In the genomic region with DNA sequence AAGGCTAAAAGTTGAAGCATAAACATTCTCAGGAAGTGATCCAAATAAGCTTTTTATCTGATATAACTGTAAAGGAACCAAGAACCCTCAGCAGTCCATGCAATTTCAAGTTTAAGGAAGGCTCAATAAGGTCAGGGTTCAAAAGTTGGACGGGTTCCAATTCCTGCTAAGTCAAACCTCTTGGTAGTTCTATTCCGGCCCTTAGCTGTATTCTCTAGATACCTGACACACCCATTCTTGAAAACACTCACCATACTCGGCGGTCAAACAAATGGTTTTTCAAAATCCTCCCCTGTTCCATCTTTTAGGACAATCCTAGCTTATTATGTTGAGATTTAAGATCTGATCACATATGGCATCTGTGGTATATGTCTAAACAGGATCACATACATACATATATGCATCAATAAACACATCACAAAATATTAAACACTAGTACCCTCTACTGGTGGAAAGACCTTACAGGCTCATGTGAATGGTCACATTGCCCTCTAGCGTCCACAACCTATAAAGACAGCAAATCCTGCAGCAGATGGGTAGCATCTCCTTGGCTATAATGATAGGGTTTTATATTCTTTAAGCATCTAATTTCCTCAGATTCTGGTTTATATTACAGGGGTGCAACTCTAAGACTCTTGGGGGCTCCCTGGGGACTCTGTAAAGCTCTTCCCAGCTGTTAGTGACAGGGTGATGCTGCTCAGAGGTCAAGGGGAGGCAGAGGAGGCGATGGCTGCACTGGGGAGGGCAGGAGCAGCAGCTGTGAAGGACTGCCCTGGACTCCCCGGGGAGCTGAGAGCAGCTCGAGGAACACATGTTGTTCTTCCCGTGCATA, we compare ENCODE assay signal across 9 mouse cellular contexts. TPM values are rescaled to one million over a fixed set of nuclear protein-coding genes. Genes with fewer than 3 reads are reported as not detected.
DNase-seq lines count a peak whose midpoint lies in the region; ATAC-seq and TF ChIP-seq lines count a peak whose summit lies in the region.
"Had no signal": no experiment of that assay in that cellular context is flagged by ENCODE, and none has a peak within 500 bp of the region (broad histone marks: within the 10 kb centered on the region; RNA-seq: fewer than 3 reads in every experiment).

No protein-coding gene starts in this region.

- H3K27me3 ChIP-seq in forebrain, embryonic 12.5 days = no peaks in the 10 kb centered on the region
- no peaks in the 10 kb centered on the region for H3K27me3 ChIP-seq in hindbrain, embryonic 12.5 days
- H3K27me3 ChIP-seq in lung, embryonic 16.5 days (ENCODE audit: control insufficient read depth, insufficient read depth, low read depth, low read length) = no peaks in the 10 kb centered on the region

- no peaks in the 10 kb centered on the region for H3K4me1 ChIP-seq in ES-E14 (ENCODE audit: control insufficient read depth in 2 of 2, insufficient read depth in 2 of 2, low read length in 2 of 2, poor library complexity in 1 of 2)
- peaks cover 7% of the 10 kb centered on the region; the same call in 1 of the 2 replicates for H3K4me1 ChIP-seq in forebrain, embryonic 12.5 days
- H3K4me1 ChIP-seq in hindbrain, embryonic 12.5 days = peaks cover 7% of the 10 kb centered on the region
- peaks cover 6% of the 10 kb centered on the region; the same call in 1 of the 2 replicates for H3K4me1 ChIP-seq in lung, embryonic 16.5 days (replicated peaks; ENCODE audit: control insufficient read depth, insufficient read depth, low read length)

- H3K4me3 ChIP-seq in ES-E14 (ENCODE audit: insufficient read depth in 1 of 2, low read depth in 1 of 2, low read length in 2 of 2, poor library complexity in 1 of 2, severe bottlenecking in 1 of 2) = no peak overlapping the region
- no peak overlapping the region for H3K4me3 ChIP-seq in forebrain, embryonic 12.5 days (replicated peaks)
- no peak overlapping the region for H3K4me3 ChIP-seq in hindbrain, embryonic 12.5 days
- no peak overlapping the region for H3K4me3 ChIP-seq in lung, embryonic 16.5 days (ENCODE audit: low read length)

- in situ Hi-C loops in ES-E14 (cut with MboI; ENCODE audit: low sequenced_read_pairs in 2 of 2, unreplicated experiment in 2 of 2) = loop anchor here (5.0 to 10.0 kb wide), 2 partner anchors 349 to 352 kb away; no protein-coding TSS in a partner anchor

- peak; percentile 79 for ATAC-seq in forebrain, embryonic 12.5 days (ENCODE audit: low FRiP score)
- peak; percentile 92 for ATAC-seq in hindbrain, embryonic 12.5 days (ENCODE audit: low FRiP score)
- ATAC-seq in lung, embryonic 16.5 days (ENCODE audit: low read depth) = peak; percentile 79

- no peak overlapping the region for H3K4me2 ChIP-seq in forebrain, embryonic 12.5 days
- H3K4me2 ChIP-seq in hindbrain, embryonic 12.5 days (replicated peaks) = no peak overlapping the region
- H3K4me2 ChIP-seq in lung, embryonic 16.5 days (ENCODE audit: low read depth, low read length) = no peak overlapping the region

- H3K9ac ChIP-seq in ES-E14 (ENCODE audit: insufficient read depth, low read depth, low read length, poor library complexity, severe bottlenecking) = no peak overlapping the region
- no peak overlapping the region for H3K9ac ChIP-seq in forebrain, embryonic 12.5 days
- no peak overlapping the region; the same call in 1 of the 2 replicates for H3K9ac ChIP-seq in hindbrain, embryonic 12.5 days
- no peak overlapping the region for H3K9ac ChIP-seq in lung, embryonic 16.5 days (ENCODE audit: low read length)

- peak; percentile 54 for DNase-seq in ES-E14 (ENCODE audit: low read depth, low spot score)
- peak; percentile 75 for DNase-seq in c-Kit-positive CD71-positive TER-119-negative erythroid progenitor cells, embryonic 14.5 days (ENCODE audit: low read depth)
- peak; percentile 65 for DNase-seq in layer of hippocampus, adult 9-11 months
- DNase-seq in ovary, adult 18-20 months (ENCODE audit: low spot score) = peak; percentile 22
- peak; percentile 34 for DNase-seq in testis, postnatal 14 days (ENCODE audit: low spot score)

- H3K36me3 ChIP-seq in ES-E14 (ENCODE audit: control insufficient read depth, insufficient read depth, low read length, poor library complexity, severe bottlenecking) = peaks cover 2% of the 10 kb centered on the region; the same call in 1 of the 2 replicates
- peaks cover 15% of the 10 kb centered on the region for H3K36me3 ChIP-seq in forebrain, embryonic 12.5 days (replicated peaks)
- peaks cover 15% of the 10 kb centered on the region for H3K36me3 ChIP-seq in hindbrain, embryonic 12.5 days
- peaks cover 15% of the 10 kb centered on the region for H3K36me3 ChIP-seq in lung, embryonic 16.5 days (ENCODE audit: control insufficient read depth, insufficient read depth, low read length)

- WGBS in forebrain, embryonic 12.5 days = 51% methylated on average over 9 of the region's 9 CpGs
- WGBS in hindbrain, embryonic 12.5 days = 42% methylated on average over 9 of the region's 9 CpGs
- 31% methylated on average over 9 of the region's 9 CpGs for WGBS in lung, embryonic 16.5 days

- no peak overlapping the region for H3K27ac ChIP-seq in ES-E14 (ENCODE audit: insufficient read depth, low read depth, low read length, poor library complexity, severe bottlenecking)
- no peak overlapping the region for H3K27ac ChIP-seq in forebrain, embryonic 12.5 days
- peak overlapping the region; percentile 44; the same call in 1 of the 2 replicates for H3K27ac ChIP-seq in hindbrain, embryonic 12.5 days
- H3K27ac ChIP-seq in lung, embryonic 16.5 days (ENCODE audit: low read length) = no peak overlapping the region

- H3K9me3 ChIP-seq in ES-E14 (ENCODE audit: control insufficient read depth, insufficient read depth, low read depth, low read length) = no peaks in the 10 kb centered on the region
- H3K9me3 ChIP-seq in forebrain, embryonic 12.5 days = no peaks in the 10 kb centered on the region
- H3K9me3 ChIP-seq in hindbrain, embryonic 12.5 days (replicated peaks) = no peaks in the 10 kb centered on the region
- H3K9me3 ChIP-seq in lung, embryonic 16.5 days (ENCODE audit: control insufficient read depth, low read length) = no peaks in the 10 kb centered on the region

TF ChIP-seq in ES-E14, 5 proteins besides CTCF, POLR2A, EP300 and RAD21:
- TF ChIP-seq MAFK (IDR thresholded peaks at IDR 0.05; ENCODE audit: insufficient read depth, low read depth, low read length) (no peak), ZNF384 (IDR thresholded peaks at IDR 0.05; ENCODE audit: low read depth, low read length) (no peak), ZC3H11A (IDR thresholded peaks at IDR 0.05; ENCODE audit: borderline replicate concordance, low read depth, low read length) (peak; percentile 98), CHD2 (IDR thresholded peaks at IDR 0.05; ENCODE audit: low read depth, low read length) (no peak), HCFC1 (IDR thresholded peaks at IDR 0.05; ENCODE audit: borderline replicate concordance, insufficient read depth, low read length) (no peak)

RNA-seq across cellular contexts. Expression of a gene that starts 14.2 kb away (rescaled TPM):
- 249 and 298 TPM in 2 replicates for total RNA-seq in ES-E14 (2012; rRNA removed)
- 289 and 296 TPM in 2 replicates for polyA plus RNA-seq in forebrain, embryonic 12.5 days (2016; fragmentation: Nextera tagmentation; extraction: Ambion mirVana)
- 390 and 391 TPM in 2 replicates for polyA plus RNA-seq in hindbrain, embryonic 12.5 days (2016; fragmentation: Nextera tagmentation; extraction: Ambion mirVana)
- 496 and 538 TPM in 2 replicates for polyA plus RNA-seq in lung, embryonic 16.5 days (2015; fragmentation: Nextera tagmentation; extraction: Ambion mirVana)

RNA-seq across cellular contexts. Expression of a gene that starts 14.9 kb away (rescaled TPM):
- 4.9 and 7.1 TPM in 2 replicates for total RNA-seq in ES-E14 (2012; rRNA removed)
- polyA plus RNA-seq in forebrain, embryonic 12.5 days (2016; fragmentation: Nextera tagmentation; extraction: Ambion mirVana) = 22.1 and 26.5 TPM in 2 replicates
- polyA plus RNA-seq in hindbrain, embryonic 12.5 days (2016; fragmentation: Nextera tagmentation; extraction: Ambion mirVana) = 20.8 and 35.2 TPM in 2 replicates
- 22.7 and 25.1 TPM in 2 replicates for polyA plus RNA-seq in lung, embryonic 16.5 days (2015; fragmentation: Nextera tagmentation; extraction: Ambion mirVana)

RNA-seq across cellular contexts. Expression of a gene that starts 45.0 kb away (rescaled TPM):
- total RNA-seq in ES-E14 (2012; rRNA removed) = not detected in 2 replicates
- polyA plus RNA-seq in forebrain, embryonic 12.5 days (2016; fragmentation: Nextera tagmentation; extraction: Ambion mirVana) = not detected in 2 replicates
- not detected in 2 replicates for polyA plus RNA-seq in hindbrain, embryonic 12.5 days (2016; fragmentation: Nextera tagmentation; extraction: Ambion mirVana)
- 0.23 and 0.72 TPM in 2 replicates for polyA plus RNA-seq in lung, embryonic 16.5 days (2015; fragmentation: Nextera tagmentation; extraction: Ambion mirVana)
- polyA plus RNA-seq: heart, embryonic 14.5 days had no signal

Comparison
In these comparisons a context has a peak if more than half of its experiments do, and no peak if none do; other contexts are left out.
1. DNase-seq: peak in every context shown above with its lines; median percentile 75 in c-Kit-positive CD71-positive TER-119-negative erythroid progenitor cells, embryonic 14.5 days; 65 in layer of hippocampus, adult 9-11 months; 54 in ES-E14; 34 in testis, postnatal 14 days; 22 in ovary, adult 18-20 months.